Mouse (Mus musculus): Measurements from ENCODE around the gene Nenf.

Gene Nenf

GRCm38 (mm10) chr1:191317591-191318196 is at the start of gene Nenf:
Gene Nenf, minus strand, starts transcription at chr1:191318194.
- peak; percentile 81 for DNase-seq (ENCODE audit: low spot score in 2 of 2)

DNA sequence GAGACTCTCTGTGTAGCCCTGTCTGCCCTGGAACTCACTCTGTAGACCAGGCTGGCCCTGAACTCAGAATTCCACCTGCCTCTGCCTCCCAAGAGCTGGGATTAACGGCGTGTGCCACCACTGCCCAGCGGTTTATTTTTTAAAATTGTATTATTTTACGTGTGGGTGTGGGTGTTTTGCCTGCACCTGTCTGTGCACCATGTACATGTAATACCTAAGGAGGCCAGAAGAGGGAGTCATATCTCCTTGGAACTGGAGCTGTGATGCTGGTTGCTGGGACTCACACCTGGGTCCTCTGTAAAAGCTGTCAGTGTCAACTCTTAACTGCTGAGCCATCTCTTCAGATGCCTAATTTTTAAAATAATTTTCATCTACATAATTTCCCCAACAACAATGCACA is 46.5 kb upstream of the Nenf start:
- peak; percentile 46 to 49 for DNase-seq (ENCODE audit: low spot score in 2 of 2)

DNA sequence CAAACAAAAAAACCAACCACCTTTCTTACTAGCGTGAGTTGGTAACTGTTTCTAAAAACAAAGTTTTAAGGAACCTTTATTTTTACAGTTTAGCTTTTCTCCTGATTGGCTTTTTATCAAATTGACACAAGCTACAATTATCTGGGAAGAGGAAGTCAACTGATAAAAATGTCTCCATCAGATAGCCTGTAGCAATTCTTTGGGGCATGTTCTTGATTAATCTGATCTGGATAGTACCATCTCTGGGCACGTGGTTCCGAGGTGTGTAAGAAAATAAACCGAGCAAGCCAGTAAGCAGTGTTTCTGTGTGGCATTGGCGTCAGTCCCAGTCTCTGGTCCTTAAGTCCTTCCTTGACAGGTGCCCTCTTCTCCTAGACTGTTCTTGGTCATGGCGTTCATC is 44.4 kb upstream of the Nenf start:
- DNase-seq (ENCODE audit: low spot score in 2 of 2) = no peak

DNA sequence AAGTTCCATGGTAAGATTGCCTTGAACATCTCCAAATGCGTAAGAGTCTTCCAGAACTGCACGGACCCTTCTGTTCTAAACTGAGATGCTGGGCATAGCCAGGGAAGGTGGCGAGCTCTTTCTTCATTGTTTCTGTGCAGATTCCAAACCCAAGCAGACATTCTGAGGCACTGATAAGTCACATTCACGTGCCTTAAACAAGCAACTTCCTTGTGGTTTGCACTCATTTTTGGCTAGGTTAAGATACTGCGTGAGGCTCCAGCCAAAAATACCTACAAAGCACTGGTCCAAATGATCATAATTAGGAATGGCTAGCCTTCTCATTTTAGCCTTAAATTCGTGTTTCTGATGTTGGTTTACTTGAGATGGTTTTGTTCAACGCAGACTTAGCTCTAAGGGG is 41.5 kb upstream of the Nenf start:
- no peak for DNase-seq (ENCODE audit: low spot score in 2 of 2)

- DNase-seq (ENCODE audit: low spot score in 2 of 2) = no peak
Observed at GRCm38 (mm10) chr1:191356936-191357335, 38.9 kb upstream of the Nenf start.

GRCm38 (mm10) chr1:191353836-191354235 is 35.8 kb upstream of the Nenf start:
- no peak for DNase-seq (ENCODE audit: low spot score in 2 of 2)

GRCm38 (mm10) chr1:191352786-191353488 is 34.9 kb upstream of the Nenf start:
- no peak for DNase-seq (ENCODE audit: low spot score in 2 of 2)

- no peak for DNase-seq (ENCODE audit: low spot score in 2 of 2)
Observed at GRCm38 (mm10) chr1:191350355-191350754, 32.4 kb upstream of the Nenf start.

- DNase-seq (ENCODE audit: low spot score in 2 of 2) = no peak
Observed at GRCm38 (mm10) chr1:191349486-191350037, 31.6 kb upstream of the Nenf start.

DNA sequence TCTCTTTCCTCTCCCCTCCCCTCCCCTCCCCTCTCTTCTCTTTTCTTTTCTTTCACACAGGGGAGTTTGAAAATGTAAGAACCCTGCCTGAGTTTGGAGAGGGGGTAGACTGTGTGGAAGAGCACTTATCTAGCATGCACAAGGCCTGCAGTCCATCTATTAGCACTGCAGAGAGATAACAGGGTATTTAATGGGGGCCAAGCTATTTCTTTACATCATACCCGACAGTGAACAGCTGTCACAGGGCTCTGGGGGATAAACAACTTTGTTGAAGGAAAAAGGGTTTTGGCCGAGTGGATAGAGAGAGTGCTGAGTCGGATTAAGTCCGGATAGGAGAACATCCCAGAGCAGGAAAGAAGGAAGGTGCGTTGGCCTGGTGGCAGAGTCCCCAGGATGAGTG is 31.0 kb upstream of the Nenf start:
- DNase-seq (ENCODE audit: low spot score in 2 of 2) = no peak

- DNase-seq (ENCODE audit: low spot score in 2 of 2) = no peak
Observed at GRCm38 (mm10) chr1:191348592-191348991, 30.6 kb upstream of the Nenf start.

DNA sequence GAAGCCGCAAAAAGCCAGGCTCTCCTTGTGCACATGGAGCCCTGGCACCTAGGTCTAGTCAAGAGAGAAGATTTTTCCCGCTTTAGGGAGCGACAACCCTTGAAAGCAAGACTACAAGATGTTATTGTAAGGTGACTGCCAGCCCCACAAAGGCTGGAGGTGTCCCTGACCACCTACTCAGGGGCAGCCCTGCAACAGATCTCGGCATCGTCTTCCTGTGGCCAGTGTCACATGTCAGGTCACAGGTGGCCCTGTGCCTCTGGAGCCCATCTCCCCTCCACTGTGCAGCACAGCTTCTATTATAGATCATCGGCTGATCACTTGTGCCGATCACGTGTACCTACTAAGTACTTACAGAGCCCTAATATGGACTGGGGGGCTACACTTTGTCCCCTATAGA is 29.6 kb upstream of the Nenf start:
- DNase-seq (ENCODE audit: low spot score in 2 of 2) = no peak

- DNase-seq (ENCODE audit: low spot score in 2 of 2) = no peak
Observed at GRCm38 (mm10) chr1:191340530-191340929, 22.5 kb upstream of the Nenf start.

GRCm38 (mm10) chr1:191339876-191340275 is 21.9 kb upstream of the Nenf start:
- no peak for DNase-seq (ENCODE audit: low spot score in 2 of 2)

DNA sequence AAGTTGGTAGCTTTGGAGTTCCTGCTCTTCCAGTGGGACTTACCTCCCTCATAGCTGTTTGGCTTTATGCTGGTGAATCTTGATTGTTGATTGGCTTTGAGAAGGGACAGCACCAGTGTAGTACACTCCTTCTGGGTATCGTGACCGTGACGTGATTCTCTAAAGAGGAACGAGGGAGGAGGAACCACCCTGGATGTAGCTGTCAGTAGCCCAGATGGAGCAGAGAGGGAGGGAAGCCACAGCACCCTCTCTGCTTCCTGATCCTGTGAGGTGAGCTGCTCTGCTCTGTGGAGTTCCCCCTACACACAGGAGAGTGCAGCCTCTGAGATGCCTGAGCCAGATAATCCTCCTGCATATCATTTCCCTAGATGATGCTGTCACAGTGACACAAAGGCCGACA is 16.5 kb upstream of the Nenf start:
- DNase-seq (ENCODE audit: low spot score in 2 of 2) = no peak

- no peak for DNase-seq (ENCODE audit: low spot score in 2 of 2)
Observed at GRCm38 (mm10) chr1:191330356-191330755, 12.4 kb upstream of the Nenf start.

GRCm38 (mm10) chr1:191328019-191328441 is 10.0 kb upstream of the Nenf start:
- DNase-seq (ENCODE audit: low spot score in 2 of 2) = peak; percentile 41 to 51

DNA sequence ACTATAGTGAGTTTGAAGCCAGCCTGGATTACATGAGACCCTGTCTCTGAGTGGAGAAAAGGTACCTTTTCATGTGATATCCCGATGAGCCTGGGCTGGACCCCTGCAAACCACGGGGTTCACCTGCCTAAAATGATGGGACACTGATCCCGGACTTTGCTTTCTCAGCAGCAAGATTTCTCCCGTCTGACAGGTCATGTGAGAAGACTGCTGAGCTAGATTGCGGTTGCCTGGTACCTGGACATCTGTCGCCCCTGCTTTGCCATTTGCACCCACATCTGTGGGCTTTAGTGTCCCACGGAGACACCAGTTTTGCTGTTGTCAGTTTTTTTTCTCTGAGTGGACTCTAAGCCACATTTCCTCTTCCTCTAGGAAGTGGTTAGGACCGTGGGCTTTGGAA is 9.3 kb upstream of the Nenf start:
- no peak for DNase-seq (ENCODE audit: low spot score in 2 of 2)

DNA sequence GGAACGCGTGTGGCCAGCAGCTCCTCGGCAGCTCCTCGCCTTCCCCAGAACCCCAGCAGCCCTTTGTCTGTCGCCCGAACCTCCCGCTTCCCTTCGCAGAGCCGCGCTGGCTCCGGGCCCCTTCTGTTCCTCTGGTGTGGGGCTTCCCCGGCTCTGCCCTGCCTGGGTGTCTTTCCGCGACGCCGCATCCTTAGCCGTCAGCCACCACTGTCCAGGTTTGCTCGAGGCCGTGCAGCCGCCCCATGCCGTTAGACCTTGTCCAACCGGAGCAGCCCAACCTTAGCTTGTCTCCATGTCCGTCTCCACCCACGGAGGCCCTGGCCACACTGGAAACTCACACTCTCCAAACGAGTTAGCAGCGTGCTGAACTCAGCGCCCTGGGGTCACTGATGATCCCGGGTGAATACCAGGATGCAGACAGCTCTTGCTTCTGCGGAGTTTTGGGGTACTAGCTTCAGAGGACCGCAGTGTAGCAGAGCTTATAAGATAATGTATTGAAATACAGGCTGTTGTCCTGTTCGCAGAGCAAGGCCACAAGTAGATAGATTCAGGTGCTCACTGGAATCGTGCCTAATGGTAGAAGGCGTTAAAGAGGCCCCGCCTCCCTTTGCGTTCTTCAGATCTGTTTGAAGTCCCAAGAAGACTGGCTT is 8.4 kb upstream of the Nenf start:
- peak; percentile 82 to 83 for DNase-seq (ENCODE audit: low spot score in 2 of 2)

DNA sequence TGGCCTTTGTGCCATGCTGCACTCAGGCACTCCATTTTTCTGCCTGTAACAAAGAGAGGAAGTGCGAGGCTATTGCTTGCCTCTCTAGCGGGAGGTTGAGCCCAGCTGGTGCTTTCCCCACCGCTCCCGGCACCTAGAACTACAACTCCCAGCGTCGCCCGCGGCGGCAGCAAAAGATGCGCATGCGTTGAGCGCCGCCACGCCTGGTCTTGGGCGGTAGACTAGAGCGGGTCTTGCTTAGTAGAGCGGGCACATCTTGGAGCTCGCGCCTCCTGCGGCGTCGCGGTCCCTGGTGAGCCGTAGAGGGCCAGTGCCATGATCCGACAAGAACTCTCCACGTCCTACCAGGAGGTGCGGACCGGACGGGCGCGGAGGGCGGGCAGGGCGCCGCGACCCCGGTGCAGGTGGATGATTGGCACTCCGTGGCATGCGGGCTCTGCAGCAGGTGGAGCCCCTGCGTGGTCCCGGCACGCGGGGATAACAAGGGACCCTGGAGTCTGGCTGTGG is 7.8 kb upstream of the Nenf start, which contains the start of gene Tmem206:
Tmem206 (plus strand) TSS at position 187 of the 507 bp plus-strand sequence.
- DNase-seq (ENCODE audit: low spot score in 2 of 2) = peak; percentile 97 to 98

DNA sequence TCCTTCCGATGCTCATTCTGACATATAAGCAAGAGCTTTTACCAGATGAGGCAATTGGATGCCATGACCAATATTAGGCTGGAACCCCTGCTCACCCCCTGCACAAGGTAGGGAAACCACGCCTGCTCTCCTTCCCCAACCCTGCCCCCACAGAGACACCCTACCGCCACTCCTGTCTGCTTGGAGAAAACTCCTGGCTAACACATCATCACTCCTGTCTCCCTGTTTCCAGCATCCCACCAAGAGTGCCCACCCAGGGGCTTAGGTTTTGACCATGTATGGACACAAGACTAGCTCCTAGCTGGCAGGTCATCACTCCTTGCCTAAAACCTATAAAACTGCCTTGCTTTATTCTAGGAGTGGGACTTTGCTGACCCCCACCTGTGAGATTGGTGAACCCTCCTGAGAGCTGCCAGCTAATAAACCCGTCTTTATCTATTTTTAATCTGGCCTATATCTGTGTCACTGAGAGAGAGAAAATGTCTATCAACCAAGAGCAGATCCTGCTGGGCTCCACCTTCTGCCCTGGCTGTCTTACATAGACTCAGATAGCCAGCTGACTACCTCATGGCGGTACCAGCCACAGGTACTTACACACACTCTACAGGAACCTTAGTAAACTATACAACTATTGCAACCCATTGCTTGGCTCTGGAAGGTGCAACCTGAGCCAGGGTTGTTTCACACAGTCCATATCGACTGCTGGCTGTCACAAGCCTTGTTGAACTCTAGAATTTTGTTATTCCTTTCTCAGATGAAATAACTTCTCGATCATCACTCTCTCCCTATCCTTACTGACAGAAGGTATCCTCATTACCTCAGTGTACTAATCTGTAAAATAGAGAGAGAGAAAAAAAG is 7.0 kb upstream of the Nenf start:
- DNase-seq (ENCODE audit: low spot score in 2 of 2) = no peak

Measured in spleen, postnatal 36 days (tissue).